ENCODE assay signal across 14 mouse cellular contexts in genomic region chr1:157875006-157875405, GRCm38 (mm10).
"Had no signal": no experiment of that assay in that cellular context is flagged by ENCODE, and none has a peak within 500 bp of the region (broad histone marks: within the 10 kb centered on the region; RNA-seq: fewer than 3 reads in every experiment).

No protein-coding gene starts in this region.

- DNase-seq: gastrocnemius, postnatal 14 days; gastrocnemius, postnatal 36 days; heart, adult 11 months; heart, adult 2 months; heart, postnatal 14 days; heart, postnatal 36 days; kidney, adult 11 months; kidney, adult 2 months; kidney, adult 9 months; kidney, postnatal 14 days; kidney, postnatal 36 days; layer of hippocampus, adult 9-11 months; liver; liver, embryonic 13.5 days had no signal
